Mouse (Mus musculus) CH12.LX (cell line): ENCODE data around the gene Il18r1. TPM values are rescaled to one million over a fixed set of nuclear protein-coding genes. Genes with fewer than 3 reads are reported as not detected.

Experiments
- DNase-seq: peaks from one replicate; pipeline ENCODE4 v3.0.0-alpha.2; 2013; ENCODE audit errors: extremely low read depth
- H3K27ac ChIP-seq: 2 replicates; pipeline ENCODE4 v1.5.1; 2012; ENCODE audit warnings: low read depth, mild to moderate bottlenecking, control low read depth, moderate library complexity; ENCODE audit not compliant: insufficient read depth
- H3K27me3 ChIP-seq: replicated peaks from 2 replicates; pipeline ENCODE3; 2012; ENCODE audit warnings: inconsistent platforms
- H3K36me3 ChIP-seq, 2 experiments: replicated peaks in 1 of 2; 2 replicates each; pipeline versions ENCODE3 to v1.6.1; 2012; ENCODE audit warnings: inconsistent platforms in 1 of 2, low read length in 1 of 2, mild to moderate bottlenecking in 1 of 2, mixed read lengths in 1 of 2, moderate library complexity in 1 of 2; ENCODE audit not compliant: control insufficient read depth in 1 of 2, insufficient read depth in 1 of 2
- H3K4me1 ChIP-seq, 2 experiments: 2 replicates each; pipeline ENCODE4 v1.6.1; 2012; ENCODE audit warnings: inconsistent platforms in 1 of 2, moderate library complexity in 1 of 2; ENCODE audit not compliant: insufficient read depth in 2 of 2, control insufficient read depth in 1 of 2
- H3K4me2 ChIP-seq: 2 replicates; pipeline ENCODE4 v1.6.1; 2012; ENCODE audit warnings: low read depth, mild to moderate bottlenecking, control low read depth; ENCODE audit not compliant: poor library complexity, insufficient read depth, severe bottlenecking
- H3K4me3 ChIP-seq, 3 experiments: fragments of 150-350 bp in 1 of 3; sonication (generic) in 1 of 3; replicated peaks in 1 of 3; 2 replicates each; pipeline versions ENCODE3 to v1.5.1; 2011 to 2012; ENCODE audit warnings: low read depth in 2 of 3, low read length in 2 of 3, mild to moderate bottlenecking in 2 of 3, moderate library complexity in 2 of 3, control low read depth in 1 of 3, improper control_type of control experiment in 1 of 3, inconsistent platforms in 1 of 3, mixed read lengths in 1 of 3; ENCODE audit not compliant: poor library complexity in 1 of 3
- H3K79me2 ChIP-seq: replicated peaks from 2 replicates; pipeline ENCODE4 v1.6.1; 2012; ENCODE audit warnings: mild to moderate bottlenecking, moderate library complexity; ENCODE audit not compliant: control insufficient read depth, poor library complexity, insufficient read depth, severe bottlenecking; ENCODE audit errors: extremely low read depth
- H3K9ac ChIP-seq: 2 replicates; pipeline ENCODE4 v1.6.1; 2012; ENCODE audit warnings: low read depth, mild to moderate bottlenecking, control low read depth, moderate library complexity; ENCODE audit not compliant: insufficient read depth
- H3K9me3 ChIP-seq: replicated peaks from 2 replicates; pipeline ENCODE3; 2012; ENCODE audit warnings: low read length, inconsistent platforms, mixed read lengths
- BHLHE40 ChIP-seq: IDR thresholded peaks from 2 replicates; pipeline ENCODE4 v1.6.1; 2011; ENCODE audit warnings: mild to moderate bottlenecking, low read depth, low read length, improper control_type of control experiment
- CHD2 ChIP-seq: IDR thresholded peaks from 2 replicates; pipeline ENCODE4 v1.6.1; 2011; ENCODE audit warnings: low read length, improper control_type of control experiment
- CTCF ChIP-seq, 2 experiments: IDR thresholded peaks in 1 of 2; conservative IDR thresholded peaks in 1 of 2; 2 replicates each; pipeline ENCODE4 v1.5.1; 2011 to 2012; ENCODE audit warnings: low read depth in 2 of 2, low read length in 2 of 2, improper control_type of control experiment in 1 of 2, inconsistent platforms in 1 of 2, mild to moderate bottlenecking in 1 of 2, moderate library complexity in 1 of 2
- E2F4 ChIP-seq: IDR thresholded peaks from 2 replicates; pipeline ENCODE4 v1.6.1; 2011; ENCODE audit warnings: low read depth, low read length, improper control_type of control experiment; ENCODE audit not compliant: insufficient replicate concordance
- ETS1 ChIP-seq: conservative IDR thresholded peaks from 2 replicates; pipeline ENCODE4 v1.6.1; 2012; ENCODE audit warnings: low read depth, mild to moderate bottlenecking, inconsistent platforms, low read length, improper control_type of control experiment, moderate library complexity
- GABPA ChIP-seq: IDR thresholded peaks from 2 replicates; pipeline ENCODE4 v1.6.1; 2012; ENCODE audit warnings: low read depth, low read length, improper control_type of control experiment, inconsistent platforms; ENCODE audit not compliant: insufficient replicate concordance
- IRF4 ChIP-seq: IDR thresholded peaks from 2 replicates; pipeline ENCODE4 v1.6.1; 2014; ENCODE audit warnings: low read depth, mild to moderate bottlenecking, inconsistent platforms, low read length, improper control_type of control experiment
- JUN ChIP-seq: IDR thresholded peaks from 2 replicates; pipeline ENCODE4 v1.6.1; 2011; ENCODE audit warnings: low read depth, mild to moderate bottlenecking, low read length, improper control_type of control experiment, moderate library complexity; ENCODE audit not compliant: insufficient read depth
- JUND ChIP-seq: conservative IDR thresholded peaks from 2 replicates; pipeline ENCODE4 v1.6.1; 2011; ENCODE audit warnings: low read depth, low read length, improper control_type of control experiment
- KAT2A ChIP-seq: IDR thresholded peaks from 2 replicates; pipeline ENCODE4 v1.6.1; 2012; ENCODE audit warnings: low read length, improper control_type of control experiment, inconsistent platforms; ENCODE audit not compliant: insufficient replicate concordance
- MAFK ChIP-seq: IDR thresholded peaks from 2 replicates; pipeline ENCODE4 v1.6.1; 2011; ENCODE audit warnings: low read length, improper control_type of control experiment; ENCODE audit not compliant: insufficient replicate concordance
- MEF2A ChIP-seq: IDR thresholded peaks from 2 replicates; pipeline ENCODE4 v1.6.1; 2014; ENCODE audit warnings: low read depth, mild to moderate bottlenecking, inconsistent platforms, low read length, improper control_type of control experiment, borderline replicate concordance
- MXI1 ChIP-seq: IDR thresholded peaks from 2 replicates; pipeline ENCODE4 v1.6.1; 2011; ENCODE audit warnings: mild to moderate bottlenecking, low read depth, low read length, improper control_type of control experiment
- NELFE ChIP-seq: IDR thresholded peaks from 2 replicates; pipeline ENCODE4 v1.6.1; 2011; ENCODE audit warnings: low read depth, low read length, improper control_type of control experiment
- NRF1 ChIP-seq: IDR thresholded peaks from 2 replicates; pipeline ENCODE4 v1.6.1; 2014; ENCODE audit warnings: low read depth, mild to moderate bottlenecking, inconsistent platforms, low read length, improper control_type of control experiment, moderate library complexity
- PAX5 ChIP-seq: IDR thresholded peaks from 2 replicates; pipeline ENCODE4 v1.6.1; 2012; ENCODE audit warnings: low read length, inconsistent platforms, mixed read lengths
- RCOR1 ChIP-seq: conservative IDR thresholded peaks from 2 replicates; pipeline ENCODE4 v1.6.1; 2012; ENCODE audit warnings: low read depth, mild to moderate bottlenecking, inconsistent platforms, low read length, improper control_type of control experiment
- SIN3A ChIP-seq: IDR thresholded peaks from 2 replicates; pipeline ENCODE4 v1.6.1; 2012; ENCODE audit warnings: low read length, improper control_type of control experiment, inconsistent platforms
- TCF12 ChIP-seq: IDR thresholded peaks from 2 replicates; pipeline ENCODE4 v1.6.1; 2014; ENCODE audit warnings: low read depth, mild to moderate bottlenecking, inconsistent platforms, low read length, improper control_type of control experiment
- UBTF ChIP-seq: IDR thresholded peaks from 2 replicates; pipeline ENCODE4 v1.6.1; 2012; ENCODE audit warnings: low read depth, mild to moderate bottlenecking, inconsistent platforms, low read length, improper control_type of control experiment, moderate library complexity
- USF1 ChIP-seq: IDR thresholded peaks from 2 replicates; pipeline ENCODE4 v1.6.1; 2014; ENCODE audit warnings: low read depth, mild to moderate bottlenecking, inconsistent platforms, low read length, improper control_type of control experiment
- USF2 ChIP-seq: conservative IDR thresholded peaks from 2 replicates; pipeline ENCODE4 v1.6.1; 2011; ENCODE audit warnings: low read depth, low read length, improper control_type of control experiment
- ZC3H11A ChIP-seq: IDR thresholded peaks from 2 replicates; pipeline ENCODE4 v1.6.1; 2012; ENCODE audit warnings: low read depth, mild to moderate bottlenecking, inconsistent platforms, low read length, improper control_type of control experiment
- ZKSCAN1 ChIP-seq: IDR thresholded peaks from 2 replicates; pipeline ENCODE4 v1.6.1; 2012; ENCODE audit warnings: low read depth, inconsistent platforms, low read length, improper control_type of control experiment, borderline replicate concordance
- ZMIZ1 ChIP-seq: IDR thresholded peaks from 2 replicates; pipeline ENCODE4 v1.6.1; 2012; ENCODE audit warnings: low read depth, mild to moderate bottlenecking, inconsistent platforms, low read length, improper control_type of control experiment
- ZNF384 ChIP-seq: IDR thresholded peaks from 2 replicates; pipeline ENCODE4 v1.6.1; 2012; ENCODE audit warnings: low read depth, low read length, improper control_type of control experiment, inconsistent platforms
- dilution Hi-C: fragments of 300-500 bp; cut with MboI; formaldehyde crosslinking; loops from 2 replicates; pipeline ENCODE4 v1.14.3; 2020; ENCODE audit warnings: low sequenced_read_pairs; ENCODE audit not compliant: extremely low pct_unique_long_range_greater_than_20kb, extremely low pct_ligation_motif_present
- in situ Hi-C: fragments of 300-500 bp; cut with MboI; formaldehyde crosslinking; loops from 3 replicates; pipeline ENCODE4 v1.14.3; 2019; ENCODE audit warnings: low sequenced_read_pairs, low pct_ligation_motif_present, low pct_unique_long_range_greater_than_20kb, mixed read lengths
- polyA plus RNA-seq: library from polyadenylated mRNA; unstranded; fragments of >175 nt; gene quantifications from 2 replicates; pipeline ENCODE4 v1.2.1, GENCODE M21; 2012; ENCODE audit warnings: low read depth; ENCODE audit not compliant: insufficient read length
- total RNA-seq, 2 experiments: library from RNA; depleted of rRNA; stranded (reverse); fragments of 300-350 nt in 1 of 2; fragments of >200 nt in 1 of 2; gene quantifications; 2 replicates each; pipeline ENCODE4 v1.2.3; 2012 to 2014

Gene Il18r1
- total and polyA plus RNA-seq, 3 experiments, result 0.13 TPM; not detected in 2

DNA sequence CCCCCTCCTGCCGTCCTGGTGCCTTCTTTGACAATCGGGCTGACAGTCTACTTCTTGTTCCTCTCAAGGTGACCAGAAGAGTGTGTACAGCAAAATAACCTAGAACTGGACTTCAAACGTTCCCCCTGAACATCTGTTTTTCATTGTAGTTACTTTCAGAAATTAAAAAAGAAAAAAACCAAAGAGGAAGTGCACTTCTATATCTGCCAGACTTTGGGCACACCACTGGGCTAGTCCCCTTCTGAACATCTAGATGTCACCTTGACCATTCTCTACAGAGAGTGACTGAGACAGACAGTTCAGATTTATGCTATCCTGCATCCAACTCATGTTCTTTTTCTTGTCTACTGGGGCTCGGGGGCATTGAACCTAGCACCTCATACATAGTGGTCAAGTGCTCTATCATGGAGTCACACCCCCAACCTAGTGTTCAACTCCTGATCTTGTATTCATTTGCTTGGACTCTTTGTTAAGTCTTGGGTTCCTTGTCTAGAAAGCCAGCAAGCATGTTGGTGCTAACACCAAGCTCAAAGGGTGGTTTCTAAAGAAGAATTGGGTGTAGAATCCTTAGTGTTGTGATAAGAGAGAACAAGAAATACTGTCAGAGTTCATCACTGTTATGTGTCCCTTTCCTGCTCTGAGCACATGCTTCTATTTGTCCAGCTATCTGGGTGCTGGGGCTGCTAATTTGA, 35.1 kb upstream of the Il18r1 start:
- no peak for DNase-seq
- no peaks in the 10 kb centered on the region for H3K9me3 ChIP-seq
- H3K27me3 ChIP-seq, result no peaks in the 10 kb centered on the region
- no peaks in the 10 kb centered on the region for H3K79me2 ChIP-seq
- dilution Hi-C loops, result no loop called here
- H3K4me2 ChIP-seq, result no peak overlapping the region
- TF ChIP-seq E2F4 (no peak), NRF1 (no peak), CTCF (conservative IDR thresholded peaks at IDR 0.05 in 1 of 2, IDR thresholded peaks at IDR 0.05 in 1 of 2; ENCODE audit: low read depth in 2 of 2, low read length in 2 of 2) (no peak), GABPA (no peak), KAT2A (no peak), MAFK (no peak), JUN (no peak), CHD2 (no peak), ZC3H11A (no peak), USF2 (no peak), NELFE (no peak), UBTF (no peak), ZKSCAN1 (no peak), SIN3A (no peak), MEF2A (no peak), ZNF384 (no peak), USF1 (no peak), MXI1 (no peak), BHLHE40 (no peak), PAX5 (no peak)
- no peaks in the 10 kb centered on the region for H3K36me3 ChIP-seq
- no peaks in the 10 kb centered on the region for H3K4me1 ChIP-seq
- H3K4me3 ChIP-seq, result no peak overlapping the region
- no peak overlapping the region for H3K9ac ChIP-seq
- no peak overlapping the region for H3K27ac ChIP-seq
- in situ Hi-C loops, result no loop called here

DNA sequence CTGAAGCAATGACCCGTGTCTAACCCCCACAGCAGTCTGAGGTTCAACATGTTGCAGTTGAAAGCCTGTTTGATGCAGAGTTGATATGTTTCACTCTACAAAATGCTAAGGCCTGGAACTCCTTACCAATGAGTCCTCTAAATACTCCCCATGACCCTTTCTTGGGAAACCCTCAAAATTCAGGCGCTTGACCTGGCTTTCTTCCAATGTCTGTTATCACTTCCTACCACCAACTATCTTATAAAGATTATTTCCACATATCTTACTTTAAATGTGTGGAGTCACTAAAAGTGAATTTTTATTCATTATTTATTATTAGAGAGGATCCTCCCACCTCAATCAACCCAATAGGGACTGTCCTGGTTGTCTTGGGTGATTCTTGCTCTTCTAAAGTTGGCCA, 33.2 kb upstream of the Il18r1 start:
- H3K36me3 ChIP-seq, result no peaks in the 10 kb centered on the region
- no peaks in the 10 kb centered on the region for H3K27me3 ChIP-seq
- H3K9ac ChIP-seq, result no peak overlapping the region
- no peak for DNase-seq
- no peaks in the 10 kb centered on the region for H3K79me2 ChIP-seq
- no peak overlapping the region for H3K27ac ChIP-seq
- no peak overlapping the region for H3K4me2 ChIP-seq
- no peak overlapping the region for H3K4me3 ChIP-seq
- no peaks in the 10 kb centered on the region for H3K9me3 ChIP-seq
- dilution Hi-C loops, result no loop called here
- TF ChIP-seq TCF12 (no peak), RCOR1 (no peak), ETS1 (no peak), BHLHE40 (no peak), ZMIZ1 (no peak), CHD2 (no peak), MEF2A (no peak), JUND (no peak), PAX5 (no peak), MXI1 (no peak), ZC3H11A (no peak), KAT2A (no peak), IRF4 (no peak), CTCF (conservative IDR thresholded peaks at IDR 0.05 in 1 of 2, IDR thresholded peaks at IDR 0.05 in 1 of 2; ENCODE audit: low read depth in 2 of 2, low read length in 2 of 2) (no peak)
- TF ChIP-seq, all 38 proteins: peak for 0
- in situ Hi-C loops, result no loop called here
- no peaks in the 10 kb centered on the region for H3K4me1 ChIP-seq
